Mouse (Mus musculus): ENCODE measurements around the gene Igtp. TPM values are rescaled to one million over a fixed set of nuclear protein-coding genes. Genes with fewer than 3 reads are reported as not detected.
"Not testable (repeated sequence)": the region's sequence is repeated elsewhere in the genome, so short reads cannot be mapped to it uniquely, and the experiment has no call there.

Gene Igtp
- polyA plus RNA-seq, 1 experiment: 11.7 TPM

- H3K27ac ChIP-seq (ENCODE audit: insufficient read depth, low read length): no peak overlapping the region
- peaks cover 5% of the 10 kb centered on the region; the same call in 1 of the 2 replicates for H3K4me1 ChIP-seq (ENCODE audit: control insufficient read depth, insufficient read depth, low read length)
- no peak overlapping the region for H3K4me3 ChIP-seq (ENCODE audit: insufficient read depth, low read length)
- TF ChIP-seq CTCF (IDR thresholded peaks at IDR 0.05; ENCODE audit: borderline replicate concordance, insufficient read depth, low read length) (no peak), POLR2A (IDR thresholded peaks at IDR 0.05; ENCODE audit: low read depth, low read length) (no peak)
Observed at GRCm38 (mm10) chr11:58226425-58226824, 27.1 kb downstream of the Igtp start.

- not testable (repeated sequence) for H3K4me3 ChIP-seq (ENCODE audit: insufficient read depth, low read length); H3K4me1 ChIP-seq (ENCODE audit: control insufficient read depth, insufficient read depth, low read length); H3K27ac ChIP-seq (ENCODE audit: insufficient read depth, low read length)
Observed at GRCm38 (mm10) chr11:58228021-58228420, 28.7 kb downstream of the Igtp start.

- TF ChIP-seq POLR2A (IDR thresholded peaks at IDR 0.05; ENCODE audit: low read depth, low read length) (no peak), CTCF (IDR thresholded peaks at IDR 0.05; ENCODE audit: borderline replicate concordance, insufficient read depth, low read length) (no peak)
- Histone ChIP-seq H3K4me1 (ENCODE audit: control insufficient read depth, insufficient read depth, low read length) (no peaks in the 10 kb centered on the region; the same call in 1 of the 2 replicates), H3K27ac (ENCODE audit: insufficient read depth, low read length) (no peak overlapping the region), H3K4me3 (ENCODE audit: insufficient read depth, low read length) (no peak overlapping the region)
Observed at GRCm38 (mm10) chr11:58230396-58230910, 31.1 kb downstream of the Igtp start.

GRCm38 (mm10) chr11:58231156-58231555, 31.8 kb downstream of the Igtp start:
- TF ChIP-seq CTCF (IDR thresholded peaks at IDR 0.05; ENCODE audit: borderline replicate concordance, insufficient read depth, low read length): no peak
- TF ChIP-seq POLR2A (IDR thresholded peaks at IDR 0.05; ENCODE audit: low read depth, low read length): no peak
- H3K27ac ChIP-seq (ENCODE audit: insufficient read depth, low read length): no peak overlapping the region
- H3K4me3 ChIP-seq (ENCODE audit: insufficient read depth, low read length): no peak overlapping the region
- H3K4me1 ChIP-seq (ENCODE audit: control insufficient read depth, insufficient read depth, low read length): no peaks in the 10 kb centered on the region

- H3K4me3 ChIP-seq (ENCODE audit: insufficient read depth, low read length); H3K4me1 ChIP-seq (ENCODE audit: control insufficient read depth, insufficient read depth, low read length); H3K27ac ChIP-seq (ENCODE audit: insufficient read depth, low read length): not testable (repeated sequence)
Observed at GRCm38 (mm10) chr11:58234551-58234950, 35.2 kb downstream of the Igtp start.

- Histone ChIP-seq H3K4me1 (ENCODE audit: control insufficient read depth, insufficient read depth, low read length) (no peaks in the 10 kb centered on the region), H3K4me3 (ENCODE audit: insufficient read depth, low read length) (no peak overlapping the region), H3K27ac (ENCODE audit: insufficient read depth, low read length) (no peak overlapping the region)
- no peak for TF ChIP-seq POLR2A (IDR thresholded peaks at IDR 0.05; ENCODE audit: low read depth, low read length)
- peak; percentile 58; the same call in 1 of the 2 replicates for TF ChIP-seq CTCF (IDR thresholded peaks at IDR 0.05; ENCODE audit: borderline replicate concordance, insufficient read depth, low read length)
Observed at GRCm38 (mm10) chr11:58235152-58235551, 35.8 kb downstream of the Igtp start.

GRCm38 (mm10) chr11:58238840-58239791, 39.8 kb downstream of the Igtp start:
- TF ChIP-seq POLR2A (IDR thresholded peaks at IDR 0.05; ENCODE audit: low read depth, low read length) (no peak), CTCF (IDR thresholded peaks at IDR 0.05; ENCODE audit: borderline replicate concordance, insufficient read depth, low read length) (peak; percentile 29; the same call in 1 of the 2 replicates)
- peak overlapping the region; percentile 9; the same call in 1 of the 2 replicates for H3K4me3 ChIP-seq (ENCODE audit: insufficient read depth, low read length)
- no peaks in the 10 kb centered on the region for H3K4me1 ChIP-seq (ENCODE audit: control insufficient read depth, insufficient read depth, low read length)
- no peak overlapping the region for H3K27ac ChIP-seq (ENCODE audit: insufficient read depth, low read length)

- Histone ChIP-seq H3K4me3 (ENCODE audit: insufficient read depth, low read length) (no peak overlapping the region), H3K27ac (ENCODE audit: insufficient read depth, low read length) (no peak overlapping the region), H3K4me1 (ENCODE audit: control insufficient read depth, insufficient read depth, low read length) (no peaks in the 10 kb centered on the region)
- TF ChIP-seq POLR2A (IDR thresholded peaks at IDR 0.05; ENCODE audit: low read depth, low read length) (no peak), CTCF (IDR thresholded peaks at IDR 0.05; ENCODE audit: borderline replicate concordance, insufficient read depth, low read length) (no peak)
Observed at GRCm38 (mm10) chr11:58247294-58247693, 47.9 kb downstream of the Igtp start.

- TF ChIP-seq POLR2A (IDR thresholded peaks at IDR 0.05; ENCODE audit: low read depth, low read length) (no peak), CTCF (IDR thresholded peaks at IDR 0.05; ENCODE audit: borderline replicate concordance, insufficient read depth, low read length) (no peak)
- H3K27ac ChIP-seq (ENCODE audit: insufficient read depth, low read length): no peak overlapping the region
- no peaks in the 10 kb centered on the region for H3K4me1 ChIP-seq (ENCODE audit: control insufficient read depth, insufficient read depth, low read length)
- H3K4me3 ChIP-seq (ENCODE audit: insufficient read depth, low read length): no peak overlapping the region
Observed at GRCm38 (mm10) chr11:58249203-58249981, 50.0 kb downstream of the Igtp start.

GRCm38 (mm10) chr11:58250550-58250949, 51.2 kb downstream of the Igtp start:
- TF ChIP-seq POLR2A (IDR thresholded peaks at IDR 0.05; ENCODE audit: low read depth, low read length): no peak
- TF ChIP-seq CTCF (IDR thresholded peaks at IDR 0.05; ENCODE audit: borderline replicate concordance, insufficient read depth, low read length): no peak
- H3K27ac ChIP-seq (ENCODE audit: insufficient read depth, low read length): no peak overlapping the region
- no peaks in the 10 kb centered on the region for H3K4me1 ChIP-seq (ENCODE audit: control insufficient read depth, insufficient read depth, low read length)
- no peak overlapping the region for H3K4me3 ChIP-seq (ENCODE audit: insufficient read depth, low read length)

Measured in embryonic fibroblast, embryonic 13.5 days (primary cell).